8 mouse cellular contexts compared by ENCODE assay signal in genomic region chr1:97769904-97770753, GRCm38 (mm10). TPM values are rescaled to one million over a fixed set of nuclear protein-coding genes. Genes with fewer than 3 reads are reported as not detected.
DNase-seq lines count a peak whose midpoint lies in the region; ATAC-seq lines count a peak whose summit lies in the region.

Gene Gin1 (plus strand): TSS chr1:97770172.
Gene Ppip5k2 (minus strand): TSS chr1:97770411.

- peak within 1 kb of the TSS; percentile 79 for H3K9ac ChIP-seq in lung, embryonic 16.5 days (ENCODE audit: low read length)

- no peaks in the 10 kb centered on the region for H3K27me3 ChIP-seq in lung, embryonic 16.5 days (ENCODE audit: control insufficient read depth, insufficient read depth, low read depth, low read length)

- peak; percentile 96 for DNase-seq in MEL-GATA-1-ER (ENCODE audit: extremely low read depth, low read depth)
- DNase-seq in cerebellum, adult 8-10 months, result peak; percentile 95
- DNase-seq in forelimb bud, embryonic 11.5 days (ENCODE audit: low read depth, low spot score), result peak; percentile 96
- peak; percentile 89 for DNase-seq in layer of hippocampus, adult 9-10 months (ENCODE audit: low spot score)
- DNase-seq in ovary, postnatal 10 days (ENCODE audit: low spot score), result peak; percentile 80
- peak; percentile 91 for DNase-seq in thymus, postnatal 10 days (ENCODE audit: low spot score in 2 of 2)

- H3K4me2 ChIP-seq in lung, embryonic 16.5 days (ENCODE audit: low read depth, low read length), result peak within 1 kb of the TSS; percentile 76

- H3K27ac ChIP-seq in lung, embryonic 16.5 days (ENCODE audit: low read length), result peak within 1 kb of the TSS; percentile 92

- H3K36me3 ChIP-seq in lung, embryonic 16.5 days (ENCODE audit: control insufficient read depth, insufficient read depth, low read length), result no peaks in the 10 kb centered on the region

- H3K9me3 ChIP-seq in lung, embryonic 16.5 days (ENCODE audit: control insufficient read depth, low read length), result no peaks in the 10 kb centered on the region

- peak within 1 kb of the TSS; percentile 97 for H3K4me3 ChIP-seq in lung, embryonic 16.5 days (ENCODE audit: low read length)

- peak; percentile 94 to 95 for ATAC-seq in hematopoietic stem cell, adult 5-6 weeks (replicated peaks in 1 of 2; ENCODE audit: insufficient read depth in 1 of 2, low FRiP score in 2 of 2, low TSS enrichment in 1 of 2, low read depth in 1 of 2, poor library complexity in 2 of 2, severe bottlenecking in 2 of 2)
- ATAC-seq in lung, embryonic 16.5 days (ENCODE audit: low read depth), result peak; percentile 99

- peaks cover 11% of the 10 kb centered on the region for H3K4me1 ChIP-seq in lung, embryonic 16.5 days (replicated peaks; ENCODE audit: control insufficient read depth, insufficient read depth, low read length)

- WGBS in lung, embryonic 16.5 days, result under 1% methylated on average over 65 of the region's 66 CpGs

RNA-seq across cellular contexts. Expression of gene Gin1, which starts in this region (rescaled TPM):
- 15.3 and 17.8 TPM in 2 replicates for total RNA-seq in hematopoietic stem cell, adult 5-6 weeks (2017)
- polyA plus RNA-seq in lung, embryonic 16.5 days (2015; fragmentation: Nextera tagmentation; extraction: Ambion mirVana), result 20.2 and 21.9 TPM in 2 replicates

RNA-seq across cellular contexts. Expression of gene Ppip5k2, which starts in this region (rescaled TPM):
- 67.0 and 70.0 TPM in 2 replicates for total RNA-seq in hematopoietic stem cell, adult 5-6 weeks (2017)
- polyA plus RNA-seq in lung, embryonic 16.5 days (2015; fragmentation: Nextera tagmentation; extraction: Ambion mirVana), result 22.9 TPM in 2 replicates

Comparison
In these comparisons a context has a peak if more than half of its experiments do, and no peak if none do; other contexts are left out.
1. Peak in every context shown above with its lines: DNase-seq, ATAC-seq, H3K4me3 ChIP-seq and H3K27ac ChIP-seq.